Mouse (Mus musculus) layer of hippocampus, adult 9-10 months (tissue): ENCODE results near the gene Ncapd2.

Source experiments
- DNase-seq: peaks from one replicate; pipeline ENCODE4 v3.0.0; 2022; ENCODE audit warnings: low spot score

Gene Ncapd2

DNA sequence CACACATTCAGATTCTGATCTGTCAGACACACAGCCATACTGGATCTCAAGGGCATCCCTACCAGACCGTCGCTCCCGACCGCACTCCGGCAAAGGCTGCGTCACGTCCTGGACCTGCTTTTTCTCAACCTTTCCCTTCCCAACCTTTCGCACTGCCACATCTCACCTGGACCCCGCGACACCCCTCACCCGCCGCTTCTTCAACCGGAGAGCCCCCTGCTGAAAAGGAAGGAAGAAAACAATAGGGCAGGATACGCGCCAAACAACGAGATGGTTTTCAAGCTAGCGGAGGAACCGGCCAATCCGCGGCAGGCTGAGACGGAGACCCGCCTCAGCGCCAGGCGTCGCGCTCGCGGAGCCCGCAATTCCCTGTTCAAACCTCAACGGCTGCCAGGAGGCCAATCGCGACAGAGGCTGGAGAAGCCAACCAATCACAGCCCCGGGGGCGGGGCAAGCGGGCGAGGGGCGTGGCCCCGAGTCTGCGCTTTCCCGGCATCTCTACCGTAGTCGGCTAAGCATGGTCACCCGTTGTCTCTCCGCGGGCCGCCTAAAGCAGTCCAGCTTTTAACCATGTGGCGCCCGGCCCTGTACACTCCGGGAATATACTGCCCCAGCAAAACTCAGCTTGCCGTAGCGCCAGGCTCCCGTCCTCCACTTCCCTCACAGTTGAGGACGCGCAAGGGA, at the start of gene Ncapd2, which contains the start of gene Mrpl51:
Ncapd2 (minus strand) TSS at position 370 of the 684 bp plus-strand sequence.
Mrpl51 (plus strand) TSS at position 470 of the 684 bp plus-strand sequence.
- peak; percentile 90 for DNase-seq

DNA sequence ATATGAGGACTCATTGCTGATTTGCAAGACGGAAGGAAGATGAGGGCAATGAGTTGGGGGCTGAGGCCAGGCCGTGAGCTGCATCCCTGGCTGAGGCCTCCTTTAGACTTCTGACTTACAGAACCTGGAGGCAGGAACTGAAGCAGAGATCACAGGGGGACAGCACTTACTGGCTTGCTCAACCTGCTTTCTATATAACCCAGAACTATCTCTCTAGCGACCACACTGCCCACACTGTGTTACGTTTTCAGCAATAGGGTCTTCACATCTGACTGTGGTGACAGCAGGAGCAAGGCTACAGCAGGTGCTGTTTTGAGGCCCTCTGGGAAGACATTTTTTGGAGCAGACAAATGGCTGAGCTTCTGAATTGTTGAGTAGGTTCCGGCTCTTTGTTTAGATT, 49.1 kb upstream of the Ncapd2 start:
- no peak for DNase-seq

DNA sequence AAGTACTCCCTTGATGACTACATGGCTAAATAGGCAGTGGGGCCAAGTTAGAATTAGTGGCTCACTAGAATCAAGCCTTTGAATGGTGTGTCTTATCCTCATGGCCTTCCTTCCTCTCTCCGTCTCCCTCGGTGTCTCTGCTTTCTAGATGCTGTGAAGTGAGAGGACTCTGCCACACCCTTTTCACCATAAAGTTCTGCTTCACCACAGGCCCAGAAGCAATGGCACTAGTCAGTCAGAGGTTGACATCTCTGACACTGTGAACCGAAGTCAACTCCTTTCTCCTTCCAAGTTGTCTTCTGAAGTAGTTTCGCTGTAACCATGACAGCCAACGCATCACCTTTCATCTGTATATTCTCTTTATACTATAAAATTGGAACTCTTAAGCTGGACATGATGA, 48.0 kb upstream of the Ncapd2 start:
- no peak for DNase-seq

DNA sequence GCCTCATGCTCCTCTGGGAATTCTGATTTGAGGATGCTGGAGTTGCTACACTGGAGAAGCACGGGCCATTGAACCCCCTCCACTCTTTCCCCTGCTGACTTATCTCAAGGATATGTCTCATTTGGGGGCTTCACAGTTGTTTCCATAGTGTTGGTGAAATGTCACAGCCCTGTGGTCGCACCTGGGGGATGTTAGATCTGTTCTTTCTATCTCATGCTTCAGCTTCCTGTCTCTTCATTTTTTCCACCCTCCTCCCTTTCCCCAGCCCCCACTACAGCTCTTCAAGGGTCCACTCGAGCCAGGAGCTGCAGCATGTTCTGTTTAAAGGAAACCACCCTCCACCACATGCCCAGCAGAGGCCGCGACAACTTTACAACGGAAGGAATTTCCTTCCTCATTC, 46.9 kb upstream of the Ncapd2 start:
- DNase-seq = no peak

DNA sequence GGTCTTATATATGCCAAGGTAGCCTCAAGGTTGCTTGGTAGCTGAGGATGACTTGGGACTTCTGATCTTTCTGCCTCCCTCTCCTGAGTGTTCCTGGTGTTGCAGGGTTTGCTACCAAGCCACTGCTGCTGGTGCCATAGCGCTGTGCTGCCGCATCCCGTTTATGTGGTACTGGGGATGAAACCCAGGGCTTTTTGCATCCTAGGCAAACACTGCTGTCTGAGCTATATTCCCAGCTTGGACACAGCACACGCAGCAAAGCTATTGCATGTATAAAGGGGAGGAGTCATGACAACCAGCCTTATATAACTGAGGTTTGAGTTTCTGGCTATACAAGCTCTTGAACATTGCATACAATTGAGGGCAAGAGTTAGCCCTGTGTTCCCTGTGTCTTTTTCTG, 45.9 kb upstream of the Ncapd2 start:
- DNase-seq = no peak

DNA sequence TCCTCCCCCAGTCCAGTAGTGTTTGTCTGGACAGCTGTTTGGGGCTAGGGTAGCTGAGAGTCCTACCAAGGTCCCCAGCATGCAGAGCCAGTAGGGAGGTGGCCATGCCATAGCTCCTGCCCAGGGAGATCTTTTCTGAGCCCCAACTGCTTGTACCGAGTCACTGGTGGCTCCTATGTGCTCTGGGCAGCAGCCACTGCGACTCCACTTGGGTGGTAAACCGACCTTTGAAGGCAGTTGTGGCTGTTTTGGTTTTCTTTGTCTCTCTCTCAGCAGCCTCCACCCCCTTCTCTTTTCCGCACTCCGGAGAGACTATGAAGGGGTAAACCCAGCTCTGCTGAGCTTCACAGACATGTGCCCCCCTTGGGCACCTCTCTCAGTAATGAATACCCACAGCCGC, 45.3 kb upstream of the Ncapd2 start, which contains the start of gene Cd27:
Cd27 (minus strand) TSS at position 229 of the 400 bp plus-strand sequence.
- no peak for DNase-seq

DNA sequence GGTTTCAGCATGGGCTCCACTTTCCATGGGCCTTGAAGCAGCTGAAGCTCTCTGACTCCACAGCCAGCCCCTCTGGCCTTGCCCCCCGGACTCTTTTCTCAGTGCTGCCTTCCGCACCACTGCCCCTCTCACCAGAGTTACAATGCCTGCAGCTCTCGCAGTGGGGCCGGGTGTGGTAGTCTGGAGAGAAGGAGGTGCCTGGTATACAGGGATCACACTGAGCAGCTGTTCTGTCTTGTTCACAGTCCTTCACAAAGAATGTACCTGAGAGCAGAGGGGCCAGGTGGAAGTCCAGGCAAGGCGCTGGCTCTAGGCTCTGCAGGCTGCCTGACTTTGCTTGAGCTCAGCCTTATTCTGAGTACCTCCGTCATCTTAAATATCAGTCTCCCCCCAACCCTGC, 44.8 kb upstream of the Ncapd2 start:
- no peak for DNase-seq

DNA sequence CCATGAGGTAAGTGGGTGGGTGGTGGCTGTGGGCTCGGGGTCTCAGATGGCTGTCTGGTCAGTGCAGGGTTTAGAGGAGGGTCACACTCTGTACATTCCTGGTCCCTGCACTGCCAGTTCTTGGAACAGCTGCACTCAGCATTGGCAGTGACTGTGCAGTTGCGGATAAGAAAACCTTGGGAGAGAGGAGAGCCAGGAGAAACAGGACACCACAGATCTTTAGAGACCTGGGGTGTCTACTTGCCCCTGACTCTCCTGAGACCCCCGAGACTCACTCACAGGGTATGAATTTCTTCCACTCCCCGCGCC, 43.0 kb upstream of the Ncapd2 start:
- DNase-seq = no peak

DNA sequence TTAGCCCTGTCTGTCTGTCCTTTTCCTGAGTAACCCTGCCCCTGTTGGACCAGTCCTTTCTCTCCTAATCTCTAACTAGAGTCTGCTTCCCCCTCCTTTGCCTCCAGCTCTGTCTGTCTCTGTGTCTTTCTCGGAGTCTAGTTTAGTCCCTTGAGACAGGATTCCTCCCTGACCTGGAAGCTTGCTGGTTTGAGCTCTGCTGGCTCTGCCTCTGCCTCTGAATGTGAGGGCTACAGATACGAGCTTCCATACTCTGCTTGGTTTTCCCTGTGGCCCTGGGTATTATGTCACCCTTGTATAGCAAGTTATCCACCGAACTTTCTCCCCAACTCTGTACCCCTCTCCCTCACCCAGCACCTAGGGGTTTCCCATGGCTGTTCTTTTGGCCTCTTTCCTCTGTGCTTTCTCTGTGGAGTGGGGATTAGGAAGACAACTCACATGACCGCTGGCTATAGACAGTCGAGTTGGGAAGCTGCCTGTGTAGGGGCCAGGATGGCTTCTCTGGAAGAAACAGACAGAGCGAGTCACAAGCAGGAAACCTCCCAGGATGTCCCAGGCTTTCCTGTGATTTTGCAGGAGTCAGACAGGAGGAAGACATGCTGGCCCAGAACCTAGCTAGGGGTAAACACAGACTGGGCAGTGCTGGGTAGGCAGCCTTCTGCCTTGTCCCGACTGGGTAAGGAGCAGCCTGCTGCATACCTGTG, 42.5 kb upstream of the Ncapd2 start:
- no peak for DNase-seq

DNA sequence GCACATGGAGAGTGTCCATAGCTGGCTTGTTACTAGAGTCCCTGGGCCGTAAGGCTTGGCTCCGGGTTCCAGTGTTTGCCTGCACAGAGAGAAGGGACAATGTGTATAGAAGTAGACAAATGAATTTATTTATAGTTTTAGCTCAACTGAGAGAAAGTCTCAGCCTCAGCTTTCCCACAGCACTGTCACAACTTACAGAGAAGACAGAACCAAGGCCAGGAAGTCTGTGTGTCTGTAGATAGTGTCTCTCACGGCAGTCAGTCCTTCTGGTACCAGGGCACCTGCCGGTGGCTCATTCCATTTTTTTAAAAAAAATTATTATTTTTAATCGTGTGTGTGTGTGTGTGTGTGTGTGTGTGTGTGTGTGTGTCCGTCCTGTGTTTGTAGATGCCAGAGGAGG, 41.0 kb upstream of the Ncapd2 start:
- DNase-seq = no peak

DNA sequence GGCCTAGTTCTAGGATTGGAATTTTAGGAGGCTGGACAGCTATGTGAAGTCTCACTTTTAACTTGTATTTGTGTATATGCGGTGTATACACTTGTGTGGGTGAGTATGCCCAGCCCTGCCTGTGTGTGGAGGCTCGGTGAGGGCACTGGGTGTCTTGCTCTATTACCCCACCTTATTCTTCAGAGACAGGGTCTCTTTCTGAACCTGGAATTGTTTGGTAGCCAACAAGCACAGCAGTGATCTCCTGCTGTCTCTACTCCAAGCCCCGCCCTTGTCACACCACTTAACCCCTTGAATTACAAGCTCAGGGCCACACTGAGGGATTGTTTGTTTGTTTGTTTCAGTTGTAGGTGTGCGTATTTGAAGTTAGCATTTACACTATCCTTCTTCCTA, 40.5 kb upstream of the Ncapd2 start:
- DNase-seq = no peak

DNA sequence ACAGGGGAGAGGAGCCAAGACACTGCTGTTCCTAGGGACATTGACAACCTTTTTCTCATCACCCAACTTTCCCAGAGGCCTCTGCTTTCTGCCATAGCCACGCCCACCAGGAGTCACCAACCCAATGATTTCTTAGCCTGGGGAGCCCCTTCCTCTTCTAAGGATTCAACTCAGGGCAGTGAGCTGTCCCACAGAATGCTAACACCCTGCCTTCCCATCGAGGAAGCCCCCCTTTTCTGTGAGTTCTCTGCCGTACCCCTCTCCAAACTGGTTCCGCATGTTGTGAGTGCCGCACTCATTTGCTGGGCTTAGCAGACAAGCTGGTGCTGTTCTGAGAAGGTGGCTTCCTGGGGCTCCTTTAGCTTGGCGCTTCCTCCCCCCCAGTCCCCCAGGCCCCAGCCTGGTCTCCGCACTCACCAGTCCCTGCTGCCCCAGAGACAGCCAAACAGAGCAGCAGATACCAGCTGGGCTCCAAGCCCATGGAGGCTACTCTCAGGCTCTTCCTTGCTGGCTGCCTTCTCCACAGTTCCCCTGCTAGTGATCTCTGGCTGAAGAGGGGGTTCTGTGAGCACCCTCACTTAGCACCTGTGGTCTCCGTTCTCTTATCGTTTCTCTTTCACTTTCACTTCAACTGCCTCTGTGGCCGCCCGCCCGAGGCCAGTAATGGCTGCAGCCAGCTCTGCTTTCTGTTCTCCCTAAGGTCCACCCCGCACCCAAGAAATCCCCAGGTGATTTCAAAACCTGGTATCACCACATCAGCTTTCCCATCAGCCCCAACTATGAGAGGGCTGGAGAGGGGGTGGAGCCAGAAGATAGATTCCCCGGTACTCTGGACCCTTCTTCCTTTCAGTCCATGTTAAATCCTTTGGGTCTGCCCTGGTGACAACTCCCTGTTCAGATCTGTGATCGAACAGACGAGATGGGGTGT, 39.9 kb upstream of the Ncapd2 start, which contains the start of gene Tapbpl:
Tapbpl (minus strand) TSS at position 744 of the 928 bp plus-strand sequence.
- no peak for DNase-seq

DNA sequence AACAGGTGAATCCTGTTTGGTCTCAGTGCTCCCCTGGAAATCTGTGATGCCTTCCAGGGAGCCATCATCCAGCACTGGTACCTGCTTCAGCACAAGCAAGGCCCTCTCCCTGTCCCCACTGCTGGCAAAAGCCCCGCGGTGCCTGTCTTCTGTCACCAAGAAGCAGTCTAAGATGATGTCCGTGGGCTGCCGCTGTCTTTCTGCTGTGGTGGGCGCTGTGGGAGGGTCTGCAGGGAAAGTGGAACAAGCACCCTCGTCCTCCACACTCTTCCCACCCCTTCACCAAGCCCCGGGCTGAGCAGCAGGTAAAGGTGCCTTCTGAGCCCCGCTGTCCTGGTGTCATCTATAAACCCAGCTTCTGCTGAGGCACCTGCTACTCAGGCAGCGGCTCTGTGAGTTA, 39.1 kb upstream of the Ncapd2 start:
- DNase-seq = no peak

DNA sequence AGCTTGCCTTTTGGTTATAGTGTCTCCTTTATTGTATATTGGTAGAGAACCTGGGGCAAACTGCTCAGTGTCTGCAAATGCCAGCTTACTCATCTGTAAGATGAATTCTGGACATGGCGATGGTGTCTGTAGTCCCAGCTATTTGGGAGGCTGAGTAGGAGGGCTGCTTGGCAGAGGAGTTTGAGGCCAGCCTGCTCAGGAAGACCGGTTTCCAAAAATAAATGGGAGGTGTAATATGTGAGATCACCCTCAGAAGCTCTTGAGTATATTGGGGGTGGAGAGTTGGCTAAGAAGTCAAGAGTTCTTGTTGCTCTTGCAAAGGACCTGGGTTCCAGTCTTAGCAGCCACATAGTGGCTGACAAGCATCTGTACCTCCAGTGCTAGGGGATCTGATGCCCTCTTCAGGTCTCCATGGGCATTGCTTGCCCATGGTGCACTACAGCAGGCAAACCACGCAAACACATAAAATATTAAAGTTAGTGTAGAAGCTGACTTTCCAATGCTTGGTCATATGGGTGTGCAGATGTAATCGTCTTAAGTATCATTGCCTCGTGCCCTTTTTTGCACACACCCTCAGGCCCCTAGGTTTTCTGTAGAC, 34.1 kb upstream of the Ncapd2 start:
- DNase-seq = no peak

DNA sequence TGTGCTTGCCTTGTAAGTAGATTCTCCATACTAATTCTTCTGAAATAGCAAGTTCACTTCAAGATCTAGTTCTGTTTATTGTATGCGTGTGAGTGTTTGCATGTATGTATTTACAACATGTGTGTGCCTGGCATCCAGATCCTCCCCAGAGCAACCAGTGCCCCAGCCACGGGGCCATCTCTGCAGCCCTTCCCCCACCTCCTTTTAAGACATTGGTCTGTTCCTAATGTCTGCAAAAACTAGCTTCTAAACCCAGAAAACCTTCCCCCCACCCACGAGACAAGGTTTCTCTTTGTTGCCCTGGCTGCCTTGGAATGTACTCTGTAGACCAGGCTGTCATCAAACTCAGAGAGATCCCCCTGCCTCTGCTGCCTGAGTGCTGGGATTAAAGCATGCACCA, 31.1 kb upstream of the Ncapd2 start:
- no peak for DNase-seq

DNA sequence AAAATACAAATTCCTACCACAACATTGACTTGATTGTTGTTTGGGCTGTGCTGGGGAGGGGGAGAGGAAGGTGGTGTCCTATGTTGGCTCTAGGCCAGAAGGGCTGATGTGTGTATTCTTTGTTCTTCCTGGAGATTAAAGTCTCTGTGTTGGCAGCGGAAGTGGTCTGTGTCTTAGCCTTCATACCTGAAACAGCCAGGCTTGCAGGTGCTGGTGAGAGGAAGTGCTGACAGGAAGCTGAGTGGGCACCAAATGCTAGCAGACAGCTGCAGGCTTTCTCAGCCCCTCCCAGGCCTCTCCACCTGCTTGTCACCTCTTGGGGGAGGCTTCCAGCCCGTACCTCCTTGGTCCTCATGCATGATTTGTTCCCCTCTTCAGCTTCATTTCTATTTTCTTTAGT, 30.6 kb upstream of the Ncapd2 start:
- no peak for DNase-seq

DNA sequence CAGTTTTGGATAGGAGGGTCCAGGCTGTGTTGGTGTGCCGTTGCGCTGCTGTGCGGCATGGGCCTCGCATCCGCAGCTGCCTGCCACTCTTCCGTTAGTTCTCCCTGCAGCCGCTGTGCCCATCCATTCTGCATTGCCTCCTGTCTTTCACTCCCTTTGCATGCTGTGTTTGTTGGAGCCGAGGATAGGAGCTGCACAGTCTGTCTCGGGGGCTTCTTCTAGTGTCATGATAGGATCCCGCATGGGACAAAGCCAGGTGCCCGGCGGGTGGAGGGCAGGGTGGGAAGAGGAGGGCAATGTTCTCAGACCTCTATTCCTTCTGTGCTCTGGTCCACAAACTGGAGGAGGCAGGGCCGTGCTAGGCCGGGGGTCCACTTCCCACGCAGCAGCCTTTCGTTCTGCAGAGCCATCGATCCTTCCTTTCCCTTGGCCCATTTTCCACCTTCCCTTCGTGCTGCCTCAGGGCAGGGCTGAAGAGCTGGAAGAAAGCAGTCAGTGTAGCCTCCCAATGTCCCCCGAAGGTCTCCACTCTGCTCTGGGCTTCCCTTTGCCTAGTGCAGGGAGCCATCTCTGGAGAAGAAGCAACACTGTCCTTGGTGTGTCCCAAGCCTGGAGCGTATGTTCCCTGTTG, 29.7 kb upstream of the Ncapd2 start:
- no peak for DNase-seq

DNA sequence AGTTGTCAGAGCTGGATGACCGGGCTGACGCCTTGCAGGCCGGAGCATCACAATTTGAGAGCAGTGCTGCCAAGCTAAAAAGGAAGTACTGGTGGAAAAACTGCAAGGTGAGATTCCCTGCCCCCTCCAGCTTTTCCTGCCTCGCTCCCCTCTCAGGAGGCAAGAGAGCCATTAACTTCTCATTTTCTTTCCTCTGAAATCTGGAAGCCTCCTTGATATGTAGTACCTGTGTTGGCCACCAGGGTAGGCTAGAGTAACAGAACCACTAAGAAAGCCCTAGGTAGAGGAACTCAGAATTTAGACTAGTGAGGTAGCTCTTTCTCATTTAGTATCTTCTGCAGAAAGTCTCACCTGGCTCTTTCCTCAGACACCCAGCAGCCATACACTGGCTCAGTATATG, 27.5 kb upstream of the Ncapd2 start:
- peak; percentile 79 for DNase-seq

DNA sequence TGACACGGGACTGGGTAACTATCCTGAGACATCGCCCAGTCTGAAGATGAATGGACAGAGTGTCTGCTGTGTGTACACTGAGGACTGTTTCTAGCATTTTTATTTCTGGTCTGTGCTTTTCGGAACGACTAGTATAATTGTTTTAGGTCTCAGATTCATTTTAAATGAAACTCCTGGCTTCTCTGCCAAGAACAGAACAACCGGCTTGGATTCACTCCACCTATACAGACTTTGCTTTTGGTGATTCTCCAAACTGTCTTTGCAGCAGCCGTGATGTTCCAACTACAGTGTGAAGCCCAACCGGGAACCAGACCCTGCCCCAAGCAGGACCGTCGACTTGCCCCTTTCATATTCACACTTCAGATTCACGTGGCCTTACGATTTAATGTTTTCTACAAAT, 26.4 kb upstream of the Ncapd2 start:
- no peak for DNase-seq

DNA sequence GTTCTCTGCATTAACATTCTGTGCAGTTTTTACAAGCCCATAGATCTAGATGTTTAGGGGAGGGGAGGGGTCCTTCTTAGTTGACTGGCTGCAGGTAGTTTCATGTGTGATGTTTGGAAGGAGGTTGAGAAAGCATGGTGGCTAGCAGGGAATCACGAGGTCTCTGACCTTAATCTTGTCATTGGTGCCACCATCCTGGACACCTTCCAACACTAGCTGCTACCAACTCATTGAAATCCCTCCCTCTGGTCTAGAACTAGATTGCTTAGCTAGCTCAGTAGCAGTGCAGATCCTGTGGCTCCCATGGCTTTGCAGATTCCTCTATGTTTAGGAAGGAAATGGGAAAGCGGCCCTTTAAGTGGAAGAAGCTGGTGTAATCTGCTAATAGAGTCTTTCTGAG, 25.4 kb upstream of the Ncapd2 start:
- no peak for DNase-seq

DNA sequence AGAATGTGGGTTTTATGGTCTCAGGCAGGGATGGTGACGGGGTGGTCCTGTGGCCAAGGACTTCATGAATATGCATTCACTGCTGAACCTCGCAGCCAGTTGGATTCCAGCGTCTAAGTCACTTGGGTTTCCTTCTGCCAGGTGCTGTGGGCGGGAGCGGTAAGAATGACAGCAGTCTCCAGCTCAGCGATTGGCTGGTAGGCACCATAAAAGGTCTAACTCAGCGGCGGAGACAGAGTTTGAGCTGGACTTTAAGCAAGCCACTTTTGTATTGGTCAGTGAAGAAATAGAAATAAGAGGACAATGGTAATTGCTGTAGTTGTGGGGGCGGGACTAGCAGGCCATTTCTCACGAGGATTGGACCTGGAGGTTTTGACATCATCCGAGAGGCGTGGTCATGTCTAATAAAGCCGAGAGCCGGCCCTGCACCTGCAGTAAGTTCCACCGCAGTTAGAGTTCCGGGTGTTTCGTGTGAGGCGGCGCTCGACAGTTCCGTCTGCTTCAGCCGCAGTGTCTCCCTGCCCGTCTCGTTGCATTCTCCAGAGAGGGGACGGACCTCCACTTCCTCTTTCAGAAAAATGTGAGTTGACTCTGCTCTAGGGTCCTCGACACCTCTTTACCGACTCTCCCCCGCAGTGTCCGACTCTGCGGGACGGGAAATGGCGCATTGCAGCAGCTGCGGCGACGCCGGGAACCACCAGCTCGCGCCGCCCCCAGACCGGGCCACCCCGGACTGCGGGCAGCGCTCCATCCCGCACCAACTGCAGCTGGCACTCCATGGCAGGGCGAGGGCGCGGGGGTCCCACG, 23.9 kb upstream of the Ncapd2 start, which contains the start of gene Vamp1:
Vamp1 (plus strand) TSS at position 404 of the 807 bp plus-strand sequence.
- DNase-seq = peak; percentile 97
